Mouse (Mus musculus): Measurements from ENCODE around the gene Esrp2.

DNA sequence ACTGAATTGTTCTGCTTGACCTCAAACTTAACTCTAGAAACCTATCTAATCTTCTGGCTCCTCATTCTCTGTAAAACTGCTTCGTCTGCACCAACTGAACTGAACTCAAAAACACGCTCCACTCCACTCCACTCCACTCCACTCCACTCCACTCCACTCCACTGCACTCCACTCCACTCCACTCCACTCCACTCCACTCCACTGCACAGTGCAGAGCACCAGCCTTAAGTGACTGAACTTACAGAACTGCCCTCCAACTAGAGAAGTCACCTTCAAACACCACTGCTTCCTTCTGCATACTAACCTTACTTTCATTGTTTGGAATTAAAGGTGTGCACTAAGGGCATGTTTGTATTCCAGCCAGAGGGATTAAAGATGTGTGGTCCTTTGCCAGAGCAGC is 24.7 kb downstream of the Esrp2 start:
- TF ChIP-seq CTCF (IDR thresholded peaks at IDR 0.05; ENCODE audit: low read depth, low read length) (no peak), TAL1 (conservative IDR thresholded peaks at IDR 0.05; ENCODE audit: low read depth, low read length) (no peak), GATA1 (IDR thresholded peaks at IDR 0.05; ENCODE audit: borderline replicate concordance, low read length) (no peak)

All from G1E (cell line).